Mouse (Mus musculus): ENCODE measurements around the gene R3hdm4. TPM values are rescaled to one million over a fixed set of nuclear protein-coding genes. Genes with fewer than 3 reads are reported as not detected.
"Not testable (repeated sequence)": the region's sequence is repeated elsewhere in the genome, so short reads cannot be mapped to it uniquely, and the experiment has no call there.

Gene R3hdm4
- total RNA-seq, 2 experiments from 2014 or later: 318 to 346 TPM

DNA sequence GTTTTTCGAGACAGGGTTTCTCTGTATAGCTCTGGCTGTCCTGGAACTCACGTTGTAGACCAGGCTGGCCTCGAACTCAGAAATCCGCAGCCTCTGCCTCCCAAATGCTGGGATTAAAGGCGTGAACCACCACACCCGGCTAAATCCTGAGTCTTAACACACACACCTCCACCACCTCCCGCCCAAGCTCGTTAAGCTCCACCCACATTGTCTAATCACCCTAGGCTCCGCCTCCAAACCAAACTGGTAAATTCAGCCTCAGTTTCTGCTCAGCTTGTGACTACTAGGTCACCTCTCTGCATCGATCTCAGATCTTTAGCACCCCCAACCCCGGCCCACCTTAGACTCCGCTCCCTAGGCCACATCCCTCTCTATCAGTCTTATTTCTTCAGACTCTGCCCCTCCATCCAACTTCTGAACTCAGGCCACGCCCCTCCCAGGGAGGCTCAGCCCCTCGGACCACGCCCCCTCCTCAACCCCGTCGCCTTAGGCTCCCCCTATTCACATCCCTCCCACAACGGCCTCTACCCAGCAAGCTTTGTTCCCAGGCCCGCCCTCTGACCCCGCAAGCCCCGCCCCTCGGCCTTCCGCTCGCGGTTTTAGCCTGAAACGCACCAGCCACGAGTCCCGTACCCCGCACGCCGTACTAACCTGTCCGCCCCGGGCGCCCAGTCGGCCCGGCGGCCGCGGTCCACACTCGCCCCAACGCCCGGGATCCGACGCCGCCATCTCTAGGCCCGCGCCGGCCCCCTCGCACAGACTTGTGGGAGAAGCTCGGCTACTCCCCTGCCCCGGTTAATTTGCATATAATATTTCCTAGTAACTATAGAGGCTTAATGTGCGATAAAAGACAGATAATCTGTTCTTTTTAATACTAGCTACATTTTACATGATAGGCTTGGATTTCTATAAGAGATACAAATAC, 12.6 kb downstream of the R3hdm4 start, which contains the start of gene Med16:
Med16 (minus strand) TSS at position 757 of the 925 bp plus-strand sequence.
- peak within 1 kb of the TSS; percentile 72 for H3K4me3 ChIP-seq
- intact Hi-C loops (cut with DNase I): no loop called here
- peak; percentile 90 to 92 for DNase-seq (ENCODE audit: extremely low spot score in 1 of 2, low spot score in 2 of 2)
- H3K27ac ChIP-seq: peak within 1 kb of the TSS; percentile 99
- TF ChIP-seq CTCF (IDR thresholded peaks at IDR 0.05): no peak

- Histone ChIP-seq H3K4me3 (no peak overlapping the region), H3K27ac (no peak overlapping the region)
- DNase-seq (ENCODE audit: extremely low spot score in 1 of 2, low spot score in 2 of 2): no peak
- intact Hi-C loops (cut with DNase I): no loop called here
- no peak for TF ChIP-seq CTCF (IDR thresholded peaks at IDR 0.05)
Observed at GRCm38 (mm10) chr10:79907415-79907814, 13.6 kb downstream of the R3hdm4 start.

- TF ChIP-seq CTCF (IDR thresholded peaks at IDR 0.05): no peak
- Histone ChIP-seq H3K4me3 (no peak overlapping the region), H3K27ac (no peak overlapping the region)
- intact Hi-C loops (cut with DNase I): no loop called here
- DNase-seq (ENCODE audit: extremely low spot score in 1 of 2, low spot score in 2 of 2): no peak
Observed at GRCm38 (mm10) chr10:79906712-79907111, 14.3 kb downstream of the R3hdm4 start.

DNA sequence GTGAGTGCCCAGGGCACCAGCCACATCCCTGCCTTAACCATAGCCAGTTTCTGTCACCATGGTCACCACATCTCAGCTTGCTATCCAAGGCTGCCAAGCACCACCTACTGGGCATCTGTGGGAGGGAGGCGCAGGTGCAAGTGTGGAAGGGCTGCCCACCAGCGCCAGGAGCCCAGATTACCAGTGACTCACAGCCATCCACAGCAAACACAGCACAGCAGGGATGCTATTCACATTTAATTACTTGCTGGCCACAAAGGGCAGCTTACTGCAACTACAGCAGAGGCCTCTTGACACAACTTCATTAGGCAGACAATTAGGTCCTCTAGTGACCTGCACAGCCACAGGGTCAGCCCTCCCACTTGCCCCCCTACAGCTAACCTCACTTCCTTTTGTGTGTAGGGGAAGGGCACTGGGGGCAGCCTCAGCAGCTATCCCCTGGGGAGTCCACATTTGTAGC, 20.0 kb downstream of the R3hdm4 start:
- peak; percentile 76 to 81 for DNase-seq (ENCODE audit: extremely low spot score in 1 of 2, low spot score in 2 of 2)
- intact Hi-C loops (cut with DNase I): no loop called here
- peak; percentile 45 for TF ChIP-seq CTCF (IDR thresholded peaks at IDR 0.05)
- no peak overlapping the region for H3K4me3 ChIP-seq
- H3K27ac ChIP-seq: peak overlapping the region; percentile 85

- no peak overlapping the region for H3K27ac ChIP-seq
- intact Hi-C loops (cut with DNase I): no loop called here
- no peak for TF ChIP-seq CTCF (IDR thresholded peaks at IDR 0.05)
- DNase-seq (ENCODE audit: extremely low spot score in 1 of 2, low spot score in 2 of 2): no peak
- no peak overlapping the region for H3K4me3 ChIP-seq
Observed at GRCm38 (mm10) chr10:79897316-79898245, 23.4 kb downstream of the R3hdm4 start.

- DNase-seq (ENCODE audit: extremely low spot score in 1 of 2, low spot score in 2 of 2): no peak
- intact Hi-C loops (cut with DNase I): no loop called here
- Histone ChIP-seq H3K4me3 (no peak overlapping the region), H3K27ac (no peak overlapping the region)
- TF ChIP-seq CTCF (IDR thresholded peaks at IDR 0.05): no peak
Observed at GRCm38 (mm10) chr10:79896814-79897213, 24.2 kb downstream of the R3hdm4 start.

GRCm38 (mm10) chr10:79896306-79896705, 24.7 kb downstream of the R3hdm4 start:
- no peak for DNase-seq (ENCODE audit: extremely low spot score in 1 of 2, low spot score in 2 of 2)
- no peak for TF ChIP-seq CTCF (IDR thresholded peaks at IDR 0.05)

GRCm38 (mm10) chr10:79892451-79893118, 28.4 kb downstream of the R3hdm4 start:
- DNase-seq (ENCODE audit: extremely low spot score in 1 of 2, low spot score in 2 of 2): peak; percentile 65 to 84
- peak; percentile 84 for TF ChIP-seq CTCF (IDR thresholded peaks at IDR 0.05)
- not testable (repeated sequence) for H3K27ac ChIP-seq, H3K4me3 ChIP-seq
- intact Hi-C loops (cut with DNase I): loop anchor here (2.0 kb wide), 2 partner anchors 32 to 66 kb away; no protein-coding TSS in a partner anchor

More at GRCm38 (mm10) chr10:79896306-79896705, 24.7 kb downstream of the R3hdm4 start:
- intact Hi-C loops (cut with DNase I): no loop called here
- Histone ChIP-seq H3K4me3 (no peak overlapping the region), H3K27ac (no peak overlapping the region)

DNA sequence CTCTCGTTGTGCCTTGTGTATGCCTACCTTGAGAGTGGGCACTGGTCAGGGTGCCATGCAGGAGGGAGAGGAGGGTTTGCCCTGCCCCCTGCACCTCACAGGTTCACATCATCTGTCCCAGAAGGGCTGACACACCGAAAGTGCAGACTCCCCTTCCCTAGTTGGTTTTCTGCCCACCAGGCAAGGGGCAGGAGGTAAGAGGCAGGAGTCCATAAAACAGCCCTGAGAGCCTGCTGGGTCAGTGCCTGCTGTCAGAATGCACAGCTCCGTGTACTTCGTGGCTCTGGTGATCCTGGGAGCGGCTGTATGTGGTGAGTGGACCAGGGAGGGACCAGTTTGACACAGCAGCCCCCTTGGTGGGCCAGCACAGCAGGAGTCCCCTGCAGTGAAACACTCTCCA, 30.3 kb downstream of the R3hdm4 start, which contains the start of gene Cfd:
Cfd (plus strand) TSS at position 184 of the 400 bp plus-strand sequence.
- DNase-seq (ENCODE audit: extremely low spot score in 1 of 2, low spot score in 2 of 2): no peak
- Histone ChIP-seq H3K4me3 (no peak within 1 kb of the TSS), H3K27ac (no peak within 1 kb of the TSS)
- intact Hi-C loops (cut with DNase I): no loop called here
- TF ChIP-seq CTCF (IDR thresholded peaks at IDR 0.05): no peak

GRCm38 (mm10) chr10:79889386-79889785, 31.6 kb downstream of the R3hdm4 start:
- intact Hi-C loops (cut with DNase I): no loop called here
- no peak overlapping the region for H3K27ac ChIP-seq
- no peak for TF ChIP-seq CTCF (IDR thresholded peaks at IDR 0.05)
- no peak for DNase-seq (ENCODE audit: extremely low spot score in 1 of 2, low spot score in 2 of 2)
- no peak overlapping the region for H3K4me3 ChIP-seq

GRCm38 (mm10) chr10:79886611-79887010, 34.4 kb downstream of the R3hdm4 start:
- no peak overlapping the region for H3K27ac ChIP-seq
- TF ChIP-seq CTCF (IDR thresholded peaks at IDR 0.05): no peak
- intact Hi-C loops (cut with DNase I): no loop called here
- DNase-seq (ENCODE audit: extremely low spot score in 1 of 2, low spot score in 2 of 2): no peak
- no peak overlapping the region for H3K4me3 ChIP-seq
